Comparison of ENCODE assay signal across 21 mouse cellular contexts in the genomic region with DNA sequence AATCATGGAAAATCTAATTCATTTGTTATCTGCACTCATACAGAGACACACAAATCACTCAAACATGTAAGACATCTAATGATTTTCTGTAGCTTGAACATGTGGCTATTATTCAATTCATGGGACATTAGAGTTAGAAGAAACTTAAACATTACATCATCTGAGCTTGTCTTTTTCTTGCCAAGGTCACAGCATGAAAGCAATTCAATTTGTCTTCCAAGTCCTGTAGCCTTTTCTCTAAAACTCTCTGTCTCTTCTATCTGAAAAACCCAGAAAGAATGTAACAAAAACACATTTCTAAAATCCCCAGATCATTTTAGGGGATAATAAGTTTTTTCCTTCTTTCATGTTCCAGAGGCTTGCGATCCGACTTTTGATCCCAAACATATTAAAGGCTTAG.
DNase-seq lines count a peak whose midpoint lies in the region; ATAC-seq and TF ChIP-seq lines count a peak whose summit lies in the region.
"Had no signal": no experiment of that assay in that cellular context is flagged by ENCODE, and none has a peak within 500 bp of the region (broad histone marks: within the 10 kb centered on the region; RNA-seq: fewer than 3 reads in every experiment).

No protein-coding gene starts in this region.

- H3K9me3 ChIP-seq in forebrain, embryonic 14.5 days (replicated peaks; ENCODE audit: control insufficient read depth, low read length) = no peaks in the 10 kb centered on the region
- H3K9me3 ChIP-seq in forebrain, embryonic 13.5 days (replicated peaks) = no peaks in the 10 kb centered on the region
- no peaks in the 10 kb centered on the region for H3K9me3 ChIP-seq in kidney, postnatal 0 days (replicated peaks; ENCODE audit: low read length)
- no peaks in the 10 kb centered on the region for H3K9me3 ChIP-seq in neural tube, embryonic 11.5 days (ENCODE audit: control insufficient read depth, low read length)
- H3K9me3 ChIP-seq: embryonic facial prominence, embryonic 12.5 days; heart, embryonic 15.5 days; hindbrain, embryonic 15.5 days had no signal

- no peak overlapping the region for H3K27ac ChIP-seq in forebrain, embryonic 14.5 days (ENCODE audit: low read depth, low read length)
- no peak overlapping the region for H3K27ac ChIP-seq in forebrain, embryonic 13.5 days
- H3K27ac ChIP-seq in kidney, postnatal 0 days = no peak overlapping the region
- no peak overlapping the region for H3K27ac ChIP-seq in neural tube, embryonic 11.5 days (ENCODE audit: low read depth, low read length)
- H3K27ac ChIP-seq: embryonic facial prominence, embryonic 12.5 days; heart, adult 2 months; heart, embryonic 15.5 days; hindbrain, embryonic 15.5 days had no signal

- ATAC-seq in forebrain, embryonic 14.5 days = no peak
- no peak for ATAC-seq in forebrain, embryonic 13.5 days
- no peak for ATAC-seq in kidney, postnatal 0 days (replicated peaks; ENCODE audit: low FRiP score, low read depth)
- ATAC-seq in neural tube, embryonic 11.5 days (ENCODE audit: insufficient read depth, low FRiP score, low TSS enrichment) = no peak
- ATAC-seq: activated CD4-positive, CD25-positive, alpha-beta regulatory T cell, adult 4 months; forebrain, postnatal 0 days; Patski had no signal

- no peaks in the 10 kb centered on the region for H3K36me3 ChIP-seq in forebrain, embryonic 14.5 days (ENCODE audit: control insufficient read depth, insufficient read depth, low read length)
- no peaks in the 10 kb centered on the region for H3K36me3 ChIP-seq in forebrain, embryonic 13.5 days (ENCODE audit: poor library complexity, severe bottlenecking)
- no peaks in the 10 kb centered on the region for H3K36me3 ChIP-seq in kidney, postnatal 0 days (ENCODE audit: insufficient read depth, low read length)
- H3K36me3 ChIP-seq in neural tube, embryonic 11.5 days (ENCODE audit: control insufficient read depth, insufficient read depth, low read length) = no peaks in the 10 kb centered on the region
- H3K36me3 ChIP-seq: embryonic facial prominence, embryonic 12.5 days; heart, embryonic 15.5 days; hindbrain, embryonic 15.5 days had no signal

- 17% methylated on average over 2 of the region's 2 CpGs for WGBS in forebrain, embryonic 14.5 days
- 28% methylated on average over 2 of the region's 2 CpGs for WGBS in forebrain, embryonic 13.5 days
- WGBS in kidney, postnatal 0 days = 74% methylated on average over 2 of the region's 2 CpGs
- 86% methylated on average over 2 of the region's 2 CpGs for WGBS in neural tube, embryonic 11.5 days

- no peak overlapping the region for H3K4me3 ChIP-seq in forebrain, embryonic 14.5 days (ENCODE audit: low read depth, low read length)
- H3K4me3 ChIP-seq in forebrain, embryonic 13.5 days = no peak overlapping the region
- no peak overlapping the region for H3K4me3 ChIP-seq in kidney, postnatal 0 days (replicated peaks; ENCODE audit: low read depth, low read length)
- no peak overlapping the region for H3K4me3 ChIP-seq in neural tube, embryonic 11.5 days (ENCODE audit: low read depth, low read length)
- H3K4me3 ChIP-seq: embryonic facial prominence, embryonic 12.5 days; heart, adult 2 months; heart, embryonic 15.5 days; hindbrain, embryonic 15.5 days had no signal

- no peaks in the 10 kb centered on the region for H3K4me1 ChIP-seq in forebrain, embryonic 14.5 days (ENCODE audit: control insufficient read depth, insufficient read depth, low read length)
- H3K4me1 ChIP-seq in forebrain, embryonic 13.5 days = 0 out of 2 replicates have a peak, but pooled peaks cover 6% of the 10 kb centered on the region
- H3K4me1 ChIP-seq in kidney, postnatal 0 days (replicated peaks; ENCODE audit: insufficient read depth, low read length) = no peaks in the 10 kb centered on the region
- H3K4me1 ChIP-seq in neural tube, embryonic 11.5 days (ENCODE audit: control insufficient read depth, insufficient read depth, low read length) = no peaks in the 10 kb centered on the region
- H3K4me1 ChIP-seq: embryonic facial prominence, embryonic 12.5 days; heart, embryonic 15.5 days; hindbrain, embryonic 15.5 days had no signal

- H3K4me2 ChIP-seq in forebrain, embryonic 14.5 days (ENCODE audit: low read length) = no peak overlapping the region
- no peak overlapping the region for H3K4me2 ChIP-seq in forebrain, embryonic 13.5 days
- no peak overlapping the region for H3K4me2 ChIP-seq in kidney, postnatal 0 days (ENCODE audit: low read length)
- H3K4me2 ChIP-seq in neural tube, embryonic 11.5 days (ENCODE audit: low read depth) = no peak overlapping the region
- H3K4me2 ChIP-seq: embryonic facial prominence, embryonic 12.5 days; heart, embryonic 11.5 days; heart, embryonic 15.5 days; hindbrain, embryonic 15.5 days had no signal

- H3K9ac ChIP-seq in forebrain, embryonic 14.5 days (ENCODE audit: low read length) = no peak overlapping the region
- H3K9ac ChIP-seq in forebrain, embryonic 13.5 days = no peak overlapping the region
- H3K9ac ChIP-seq in kidney, postnatal 0 days (ENCODE audit: low read depth, low read length) = no peak overlapping the region
- H3K9ac ChIP-seq in neural tube, embryonic 11.5 days (ENCODE audit: low read length) = no peak overlapping the region
- H3K9ac ChIP-seq: embryonic facial prominence, embryonic 12.5 days; forebrain, postnatal 0 days; heart, embryonic 15.5 days; hindbrain, embryonic 15.5 days had no signal

- TF ChIP-seq CTCF in kidney, postnatal 0 days (IDR thresholded peaks at IDR 0.05; ENCODE audit: low read depth) = no peak

- DNase-seq in forebrain, embryonic 14.5 days (ENCODE audit: low spot score) = peak; percentile 42
- DNase-seq in kidney, postnatal 0 days (ENCODE audit: low spot score) = peak; percentile 61
- DNase-seq in kidney, postnatal 10 days = no peak
- DNase-seq in neural tube, embryonic 11.5 days (ENCODE audit: low spot score) = peak; percentile 21
- no peak for DNase-seq in neural tube, embryonic 10.5 days (ENCODE audit: extremely low spot score, low spot score)
- no peak for DNase-seq in spleen, postnatal 10 days (ENCODE audit: low spot score in 2 of 2)
- DNase-seq: adrenal gland, postnatal 25 days; cerebellum, adult 2 months; cerebellum, postnatal 10 days; embryo, embryonic 11 days; forebrain, postnatal 0 days; gastrocnemius, postnatal 14 days; heart, adult 2 months; heart, postnatal 14 days had no signal

- no peaks in the 10 kb centered on the region for H3K27me3 ChIP-seq in forebrain, embryonic 14.5 days (replicated peaks; ENCODE audit: control insufficient read depth, insufficient read depth, low read length)
- no peaks in the 10 kb centered on the region for H3K27me3 ChIP-seq in forebrain, embryonic 13.5 days
- H3K27me3 ChIP-seq in kidney, postnatal 0 days (ENCODE audit: insufficient read depth, low read length) = no peaks in the 10 kb centered on the region
- H3K27me3 ChIP-seq in neural tube, embryonic 11.5 days (ENCODE audit: control insufficient read depth, insufficient read depth, low read length) = no peaks in the 10 kb centered on the region
- H3K27me3 ChIP-seq: embryonic facial prominence, embryonic 12.5 days; heart, embryonic 15.5 days; hindbrain, embryonic 15.5 days had no signal

Comparison
In these comparisons a context has a peak if more than half of its experiments do, and no peak if none do; other contexts are left out.
1. DNase-seq: peak in forebrain, embryonic 14.5 days (single experiment), kidney, postnatal 0 days (single experiment) and neural tube, embryonic 11.5 days (single experiment); none in kidney, postnatal 10 days (single experiment), neural tube, embryonic 10.5 days (single experiment) and spleen, postnatal 10 days (0 of 2).